Mouse (Mus musculus) frontal cortex, adult (tissue): ENCODE results near the gene Gm26938.
A peak's percentile ranks its signal among the peaks of the same experiment; 100 is the strongest.

Source experiments
- ATAC-seq: cut with Nextera tagmentation; 2 replicates; pipeline ENCODE4 v1.9.2; 2017; ENCODE audit warnings: mild to moderate bottlenecking, moderate library complexity, mixed read lengths; ENCODE audit not compliant: low TSS enrichment

The Gm26938 gene

DNA sequence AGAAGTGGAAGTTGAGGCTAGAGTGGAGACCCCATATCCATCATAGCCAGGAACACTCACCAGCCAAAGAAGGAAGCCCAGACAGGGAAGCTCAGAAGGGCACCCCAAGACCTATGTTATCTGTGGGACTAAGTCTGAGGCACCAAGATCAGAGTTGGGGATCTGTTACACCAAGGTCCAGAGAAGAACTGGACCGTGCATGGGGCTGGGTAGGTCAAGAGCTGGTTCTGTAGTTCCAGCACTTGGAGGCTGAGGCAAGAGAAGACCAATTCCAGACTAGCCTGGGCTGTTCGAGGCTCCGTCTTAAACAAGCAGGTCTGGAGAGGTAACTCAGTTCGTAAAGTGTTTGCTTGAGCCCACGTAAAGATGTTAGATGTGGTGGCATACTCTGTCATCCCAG lies 32.1 kb downstream of the Gm26938 start:
- no peak for ATAC-seq

DNA sequence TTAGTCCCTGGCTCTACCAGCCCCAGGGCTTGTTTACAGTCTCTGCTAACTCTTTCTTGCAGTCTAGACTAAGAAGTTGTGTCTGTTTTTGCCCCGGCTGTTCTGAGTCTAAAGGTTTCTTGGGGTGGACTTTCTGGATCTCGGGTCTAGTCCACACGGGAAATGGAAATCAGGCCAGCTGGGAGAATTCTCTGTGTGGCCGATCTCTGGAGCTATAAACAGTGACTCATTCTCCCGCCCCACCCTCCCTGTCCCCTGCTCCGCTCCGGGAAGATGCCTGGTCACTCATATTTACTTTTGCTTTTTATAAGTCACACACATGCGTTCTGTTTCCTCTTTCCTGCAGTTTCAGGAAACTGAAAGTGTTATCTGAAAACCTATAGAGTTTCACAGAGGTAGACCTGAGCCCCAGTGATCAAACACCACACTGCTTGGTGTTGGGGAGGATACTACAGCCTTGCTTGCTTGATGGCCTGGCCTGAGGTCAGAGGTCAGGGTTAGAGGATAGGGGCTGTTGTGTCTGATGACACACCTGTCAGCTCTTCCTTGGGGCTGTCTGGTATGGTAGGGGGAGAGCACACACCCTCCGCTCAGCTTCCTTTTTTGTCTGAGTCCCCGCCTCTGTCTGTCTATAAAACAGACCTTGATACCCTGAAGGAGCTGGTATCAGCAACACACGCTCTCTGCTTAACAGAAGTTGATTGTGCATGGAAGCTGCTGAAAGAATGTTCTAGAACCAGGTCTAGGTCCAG lies 32.7 kb downstream of the Gm26938 start:
- ATAC-seq, result no peak

DNA sequence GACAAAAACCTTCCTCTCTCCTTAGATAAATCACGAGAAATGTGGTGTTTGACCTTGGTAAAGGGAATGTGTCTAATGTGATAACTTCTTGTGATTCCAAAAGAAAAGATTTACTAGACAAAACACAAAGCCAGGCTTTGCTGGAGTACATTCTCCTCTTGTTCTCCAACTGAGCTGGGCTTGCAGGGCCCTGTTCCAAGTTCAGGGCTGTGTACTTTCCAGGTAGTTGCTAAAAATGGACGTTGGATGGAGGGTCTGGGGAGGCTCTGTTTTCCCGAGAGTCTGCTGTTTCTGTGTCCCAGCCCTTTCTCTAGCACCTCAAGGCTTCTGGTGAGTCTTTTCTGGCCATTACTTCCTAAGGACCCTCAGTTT lies 33.3 kb downstream of the Gm26938 start:
- ATAC-seq, result no peak

DNA sequence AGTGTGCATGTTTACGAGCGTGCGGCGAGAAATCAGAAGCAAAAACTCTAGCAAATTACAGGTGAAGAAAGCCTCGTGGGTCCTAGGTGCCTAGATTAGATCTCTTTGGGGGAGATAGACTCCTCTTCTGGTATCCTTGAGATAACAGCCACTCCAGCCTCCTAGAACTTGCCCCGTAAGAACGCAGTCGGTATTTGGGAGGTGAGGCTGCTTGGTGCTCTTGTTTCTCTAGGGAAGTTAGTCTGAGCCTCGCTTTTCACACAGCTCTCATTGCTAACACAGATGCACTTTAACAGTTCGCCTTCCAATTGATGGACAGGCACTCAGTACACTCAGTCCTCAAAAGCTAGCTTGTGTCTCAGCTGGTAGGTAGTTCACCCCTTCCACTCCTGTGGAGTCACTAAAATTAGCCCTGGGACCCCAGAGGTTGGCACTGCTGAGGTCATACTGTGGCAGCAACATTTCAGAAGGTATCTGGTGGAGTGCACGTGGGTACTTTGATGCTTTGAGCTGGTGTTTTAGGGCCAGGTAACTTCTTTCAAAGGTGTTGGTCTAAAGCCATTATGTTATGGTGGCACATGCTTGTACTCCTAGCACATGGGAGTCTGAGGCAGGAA lies 33.9 kb downstream of the Gm26938 start:
- ATAC-seq, result no peak

DNA sequence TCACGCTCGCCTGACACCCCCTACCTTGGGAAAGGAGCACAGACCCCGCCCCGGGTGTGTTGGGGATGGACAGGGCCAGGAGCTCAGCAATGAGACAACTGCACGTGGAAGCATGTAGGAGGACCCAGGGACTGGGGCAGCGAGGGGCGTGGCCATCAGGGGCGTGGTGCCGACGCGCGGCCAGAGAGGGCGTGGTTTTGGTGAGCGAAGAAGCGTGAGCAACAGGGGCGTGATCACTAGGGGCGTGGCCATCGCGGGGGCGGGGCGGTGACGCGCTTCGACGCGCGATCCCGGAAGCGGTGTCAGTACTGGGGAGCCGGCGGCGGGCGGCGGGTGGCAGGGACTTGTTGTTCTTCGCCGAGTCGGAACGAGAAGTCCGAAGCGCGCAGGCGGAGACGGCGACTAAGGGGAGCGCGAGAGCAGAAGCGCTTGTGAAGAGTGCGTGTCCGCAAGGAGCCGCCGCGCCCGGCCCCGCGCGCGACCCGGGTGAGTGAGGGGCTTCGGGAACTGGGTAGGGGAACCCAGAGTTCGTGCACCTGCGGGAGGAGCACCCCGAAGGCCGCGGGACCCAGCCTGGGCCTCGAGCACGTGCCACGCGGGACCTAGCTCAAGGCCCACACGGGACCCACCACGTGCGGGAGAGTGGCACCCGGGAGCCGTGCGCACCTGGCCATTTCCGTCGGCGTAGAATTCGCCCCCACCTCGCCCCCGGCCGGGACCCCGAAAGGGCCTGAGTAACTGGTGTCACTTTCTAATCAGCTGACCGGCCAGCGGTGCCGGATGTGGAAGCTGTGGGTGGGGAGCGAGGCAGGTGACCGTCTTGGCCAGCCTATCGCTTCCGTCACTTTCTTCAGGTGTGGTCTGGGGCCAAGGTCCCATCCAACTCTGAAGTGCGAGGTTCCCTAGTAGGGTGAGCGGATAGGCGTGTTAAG lies 34.7 kb downstream of the Gm26938 start, which contains the start of gene Mafk:
Mafk (plus strand) TSS at position 287 of the 932 bp plus-strand sequence.
- ATAC-seq, result peak; percentile 73

DNA sequence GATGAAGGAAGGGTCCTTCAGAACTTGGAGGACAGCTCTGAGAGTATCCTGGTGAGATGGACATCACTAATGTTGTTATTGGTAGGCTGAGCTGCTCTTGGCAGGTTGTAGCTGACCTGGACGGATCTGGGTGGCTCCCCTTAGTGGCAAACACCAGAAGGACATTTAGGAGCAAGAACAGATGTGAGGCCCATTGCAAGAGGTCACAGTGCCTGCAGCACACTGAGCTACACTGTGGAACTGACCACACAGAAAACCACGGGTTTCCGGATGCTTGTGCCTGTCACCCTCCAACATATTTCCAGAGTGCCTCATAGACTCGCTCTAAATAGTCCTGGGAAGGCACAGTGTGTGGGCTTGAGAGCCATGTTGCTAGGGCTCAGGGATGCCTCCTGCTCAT lies 36.7 kb downstream of the Gm26938 start:
- no peak for ATAC-seq

DNA sequence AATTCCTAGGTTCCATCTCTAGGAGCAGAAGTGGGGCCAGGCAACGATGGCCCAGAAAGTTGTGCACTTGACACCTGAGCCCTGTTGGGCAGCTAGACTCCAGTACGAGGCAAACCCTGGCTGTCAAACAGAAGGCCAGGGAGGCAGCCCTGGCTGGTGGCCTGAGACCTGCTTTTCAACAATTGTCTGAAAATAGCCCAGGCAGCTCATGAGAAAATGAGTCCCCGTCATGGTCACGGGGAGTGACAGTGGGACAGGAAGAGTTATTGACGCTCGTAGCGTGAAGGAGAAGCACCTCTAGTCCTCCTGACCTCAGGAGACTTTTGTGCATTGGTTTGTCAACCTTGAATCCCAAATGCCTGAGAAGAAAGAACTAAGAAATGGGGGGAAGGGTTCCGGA lies 44.8 kb downstream of the Gm26938 start:
- ATAC-seq, result no peak

DNA sequence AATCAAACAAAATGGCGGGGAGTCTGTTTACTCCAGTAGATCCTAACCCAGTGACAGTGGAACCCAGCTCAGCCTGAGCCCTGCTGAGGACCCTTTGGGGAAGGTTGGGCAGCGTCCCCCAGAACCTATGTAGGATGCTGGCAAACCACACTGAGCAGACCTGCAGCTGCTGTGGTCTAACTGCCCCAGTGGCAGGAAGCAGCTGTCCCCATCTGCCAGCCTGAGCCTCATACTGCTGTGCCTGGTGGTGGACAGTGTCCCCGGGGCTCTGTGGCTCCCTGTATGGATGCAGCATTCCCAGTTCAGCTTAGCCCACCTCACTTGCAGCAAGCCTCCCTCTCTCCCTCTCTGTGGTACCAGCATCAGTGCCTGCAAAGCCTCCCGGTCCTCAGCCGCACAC lies 49.2 kb downstream of the Gm26938 start:
- ATAC-seq, result no peak

DNA sequence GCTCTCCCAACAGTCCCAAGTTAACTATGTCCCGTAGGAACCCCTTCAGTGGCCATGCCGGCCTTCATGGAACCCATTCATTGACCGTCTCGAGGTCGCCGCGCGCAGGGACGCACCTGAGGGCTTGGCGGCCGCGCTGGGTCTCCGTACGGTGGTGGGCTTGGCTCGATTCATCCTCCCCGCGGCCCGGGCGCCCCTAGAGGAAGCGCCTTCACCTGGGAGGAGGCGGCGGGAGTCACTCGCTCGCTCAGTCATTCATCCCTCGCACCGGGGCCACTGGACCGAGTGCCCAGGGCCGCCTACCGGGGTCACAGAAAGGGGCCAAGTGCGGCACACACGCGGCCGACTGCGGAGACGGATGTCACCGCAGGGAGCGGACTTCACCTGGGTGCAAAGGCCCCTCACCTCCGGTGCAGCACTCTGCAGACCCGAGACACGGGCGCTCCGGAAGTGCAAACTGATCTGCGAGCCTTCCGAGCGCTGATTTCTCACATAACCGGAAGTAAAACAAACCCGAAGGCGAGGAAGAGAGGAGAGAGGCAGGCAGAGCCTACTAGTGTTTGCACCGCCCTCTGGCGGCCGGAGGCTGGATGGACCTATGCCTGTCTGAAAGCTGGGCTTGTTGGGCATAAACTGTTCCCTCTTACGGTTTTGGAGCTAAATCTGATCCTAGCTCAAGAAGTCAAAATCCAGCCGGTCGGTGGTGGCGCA lies 50.8 kb downstream of the Gm26938 start, which contains the start of gene Ints1:
Ints1 (minus strand) TSS at position 459 of the 711 bp plus-strand sequence.
- peak; percentile 99 for ATAC-seq

DNA sequence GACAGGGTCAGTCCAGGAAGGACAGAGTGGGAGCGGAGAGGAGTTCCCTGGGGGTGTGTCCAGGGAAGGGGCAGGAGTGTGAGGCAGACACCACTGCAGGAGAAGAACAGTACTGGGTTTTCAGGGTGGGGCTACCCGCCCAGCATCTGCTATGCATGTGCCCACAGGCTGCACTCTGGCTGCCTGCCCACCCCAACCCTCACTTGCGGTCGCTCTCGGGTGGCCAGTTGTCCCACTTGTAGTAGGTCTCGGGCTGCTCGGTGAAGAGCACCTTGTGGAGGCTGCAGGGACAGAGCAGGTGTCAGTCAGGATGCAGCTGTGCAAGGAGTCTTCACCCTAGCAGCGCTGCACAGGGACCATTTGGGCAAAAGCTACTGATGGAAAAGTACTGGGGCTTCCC lies 58.0 kb downstream of the Gm26938 start:
- ATAC-seq, result no peak

DNA sequence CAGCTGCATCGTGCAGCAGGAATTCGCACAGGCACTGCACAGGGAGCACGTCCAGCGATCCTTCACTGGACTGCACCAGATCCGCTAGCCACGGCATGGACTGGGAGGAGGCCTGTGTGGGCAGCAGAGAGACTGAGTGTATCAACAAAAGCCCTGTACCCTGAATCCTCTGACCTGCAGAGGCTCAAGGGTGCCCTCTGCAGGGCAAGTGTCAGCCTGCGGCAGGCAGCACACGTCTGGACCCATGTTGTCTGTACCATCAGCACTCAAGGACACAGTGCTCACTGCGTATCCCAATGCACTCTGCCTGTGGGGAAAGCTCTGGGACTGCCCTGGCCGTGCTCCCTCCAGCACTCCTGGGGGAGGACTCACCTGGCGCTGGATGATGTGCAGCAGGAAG lies 61.9 kb downstream of the Gm26938 start:
- ATAC-seq, result no peak

DNA sequence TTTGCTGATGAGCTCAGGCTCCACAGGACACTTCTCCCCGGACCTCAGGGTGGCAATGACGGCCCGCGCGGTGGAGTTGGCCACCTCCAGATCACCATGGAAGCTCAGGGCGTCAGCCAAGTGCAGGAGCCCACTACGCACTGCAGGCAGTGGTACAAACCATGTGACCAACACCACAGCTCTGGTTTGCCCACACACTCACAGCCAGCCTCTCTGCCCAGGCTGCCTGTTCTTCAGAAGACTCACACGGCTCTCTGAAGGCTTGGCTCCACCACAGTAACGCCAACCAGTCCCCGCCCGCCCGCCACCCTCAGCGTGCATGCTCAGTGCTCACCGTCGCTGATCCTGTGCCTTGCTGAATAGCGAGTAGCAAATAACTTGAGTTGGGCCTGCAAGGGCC lies 68.1 kb downstream of the Gm26938 start:
- peak; percentile 93 for ATAC-seq
